Mouse (Mus musculus) heart, embryonic 14.5 days (tissue): Measurements from ENCODE around the gene Mvb12b. TPM values are rescaled to one million over a fixed set of nuclear protein-coding genes. Genes with fewer than 3 reads are reported as not detected.

Experiments used
- ATAC-seq: fragments of 200-750 bp; cut with Nextera tagmentation; 2 replicates; pipeline ENCODE4 v1.8.0; 2017; ENCODE audit warnings: low read depth, moderate TSS enrichment; ENCODE audit not compliant: insufficient number of reproducible peaks, insufficient read depth, low FRiP score
- H3K27ac ChIP-seq, 2 experiments: fragments of 200-500 bp in 1 of 2; fragments of 300-500 bp in 1 of 2; sonication (generic) in 1 of 2; replicated peaks in 1 of 2; 2 replicates each; pipeline ENCODE4 v1.5.1; 2012 to 2014; ENCODE audit warnings: low read depth in 2 of 2, low read length in 2 of 2, control low read depth in 1 of 2, mild to moderate bottlenecking in 1 of 2, mixed read lengths in 1 of 2; ENCODE audit not compliant: control insufficient read depth in 1 of 2, insufficient read depth in 1 of 2
- H3K27me3 ChIP-seq: fragments of 300-500 bp; sonication (generic); 2 replicates; pipeline ENCODE4 v1.6.1; 2014; ENCODE audit warnings: mild to moderate bottlenecking, low read length, control low read depth; ENCODE audit not compliant: control insufficient read depth, insufficient read depth
- H3K36me3 ChIP-seq: fragments of 300-500 bp; sonication (generic); 2 replicates; pipeline ENCODE4 v1.6.1; 2014; ENCODE audit warnings: mild to moderate bottlenecking, control low read depth, low read length, mixed read lengths; ENCODE audit not compliant: control insufficient read depth, insufficient read depth
- H3K4me1 ChIP-seq, 2 experiments: fragments of 200-500 bp in 1 of 2; fragments of 300-500 bp in 1 of 2; sonication (generic) in 1 of 2; 2 replicates each; pipeline ENCODE4 v1.6.1; 2012 to 2014; ENCODE audit warnings: low read length in 2 of 2, control low read depth in 1 of 2, mixed read lengths in 1 of 2; ENCODE audit not compliant: control insufficient read depth in 2 of 2, insufficient read depth in 2 of 2
- H3K4me2 ChIP-seq: fragments of 300-500 bp; sonication (generic); 2 replicates; pipeline ENCODE4 v1.6.1; 2014; ENCODE audit warnings: mild to moderate bottlenecking, low read length
- H3K4me3 ChIP-seq, 2 experiments: fragments of 200-500 bp in 1 of 2; fragments of 300-500 bp in 1 of 2; sonication (generic) in 1 of 2; 2 replicates each; pipeline ENCODE4 v1.5.1; 2012 to 2014; ENCODE audit warnings: low read length in 2 of 2, mild to moderate bottlenecking in 2 of 2, control low read depth in 1 of 2, low read depth in 1 of 2, moderate library complexity in 1 of 2; ENCODE audit not compliant: control insufficient read depth in 1 of 2, insufficient read depth in 1 of 2
- H3K9ac ChIP-seq: fragments of 300-500 bp; sonication (generic); 2 replicates; pipeline ENCODE4 v1.6.1; 2014; ENCODE audit warnings: mild to moderate bottlenecking, low read length
- H3K9me3 ChIP-seq: fragments of 300-500 bp; sonication (generic); 2 replicates; pipeline ENCODE4 v1.6.1; 2016; ENCODE audit warnings: low read length, control low read depth; ENCODE audit not compliant: control insufficient read depth
- WGBS: fragments of 180-500 bp; shearing (Covaris S2); extraction: QIAGEN DNeasy Blood & Tissue Kit; methylation state at CpG from one replicate; pipeline ENCODE4 v1.1.7; 2014; 5-methylcytosine and 5-hydroxymethylcytosine counted together
- polyA plus RNA-seq: library from polyadenylated mRNA; unstranded; fragments of >200 nt; fragmentation: Nextera tagmentation; extraction: Ambion mirVana; gene quantifications from 2 replicates; pipeline ENCODE4 v1.2.1, GENCODE M21; 2014

Gene Mvb12b
- polyA plus RNA-seq, 1 experiment from 2014 or later, result 10.4 TPM

DNA sequence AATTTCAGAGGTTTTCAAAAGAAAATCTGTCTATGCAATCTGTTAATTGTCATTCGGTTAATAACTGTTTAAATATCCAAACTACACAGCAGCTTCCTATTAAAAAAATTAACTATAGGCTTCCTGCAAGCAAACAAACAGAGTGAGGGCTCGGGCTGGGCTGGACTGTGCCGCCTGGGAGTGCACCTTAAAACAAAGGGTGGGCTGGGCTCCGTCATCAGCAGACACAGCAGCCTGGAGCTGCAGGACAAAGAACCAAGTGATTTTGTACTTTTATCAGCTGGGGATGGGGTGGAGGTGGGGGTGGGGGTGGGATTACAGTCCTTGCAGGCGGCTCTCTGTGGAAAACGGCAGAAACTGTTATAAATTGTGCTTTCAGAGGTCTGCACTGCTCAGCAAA, 98.5 kb downstream of the Mvb12b start:
- Histone ChIP-seq H3K9me3 (no peaks in the 10 kb centered on the region), H3K4me1 (peaks cover 4% of the 10 kb centered on the region in 2 experiments; a peak in 1 of 4 replicates), H3K9ac (no peak overlapping the region), H3K27ac (no peak overlapping the region), H3K4me2 (no peak overlapping the region), H3K27me3 (no peaks in the 10 kb centered on the region), H3K36me3 (0 out of 2 replicates have a peak, but pooled peaks cover 4% of the 10 kb centered on the region), H3K4me3 (no peak overlapping the region)
- 34% methylated on average over 6 of the region's 6 CpGs for WGBS
- ATAC-seq, result no peak

DNA sequence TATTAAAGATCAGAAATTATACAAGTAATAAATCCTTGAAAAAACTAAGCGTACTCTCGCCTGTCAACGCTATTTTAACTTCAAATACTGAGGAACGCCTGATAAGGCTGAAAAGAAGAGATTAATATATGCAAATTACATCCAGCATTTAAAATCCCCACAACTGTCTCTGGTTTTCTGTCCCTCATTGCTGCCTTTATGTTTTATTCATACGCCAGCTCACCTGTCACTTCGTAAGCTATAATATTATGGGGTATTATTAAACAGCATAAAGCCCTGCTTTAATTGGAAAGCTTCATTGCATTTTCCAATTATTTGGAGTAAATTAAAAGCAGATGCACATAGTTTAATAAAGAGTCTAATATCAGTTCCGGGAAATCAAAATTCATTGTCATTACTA, 98.9 kb downstream of the Mvb12b start:
- 89% methylated on average over 7 of the region's 7 CpGs for WGBS
- Histone ChIP-seq H3K9me3 (no peaks in the 10 kb centered on the region), H3K4me3 (no peak overlapping the region), H3K36me3 (0 out of 2 replicates have a peak, but pooled peaks cover 4% of the 10 kb centered on the region), H3K27me3 (no peaks in the 10 kb centered on the region), H3K4me2 (no peak overlapping the region), H3K27ac (no peak overlapping the region), H3K4me1 (peaks cover 0 to 2% of the 10 kb centered on the region in 2 experiments; a peak in 1 of 4 replicates), H3K9ac (no peak overlapping the region)
- ATAC-seq, result no peak

GRCm38 (mm10) chr2:33788131-33788530, 99.6 kb downstream of the Mvb12b start:
- H3K9me3 ChIP-seq, result no peaks in the 10 kb centered on the region
- no peak overlapping the region for H3K4me2 ChIP-seq
- H3K27ac ChIP-seq, result no peak overlapping the region
- no peaks in the 10 kb centered on the region for H3K27me3 ChIP-seq
- no peak overlapping the region for H3K9ac ChIP-seq
- no peak overlapping the region for H3K4me3 ChIP-seq
- H3K4me1 ChIP-seq, result peaks cover 0 to 2% of the 10 kb centered on the region in 2 experiments; a peak in 1 of 4 replicates
- H3K36me3 ChIP-seq, result 0 out of 2 replicates have a peak, but pooled peaks cover 4% of the 10 kb centered on the region
- no peak for ATAC-seq
- whole genome bisulfite sequencing, result 80% methylated on average over 13 of the region's 13 CpGs

- Histone ChIP-seq H3K4me1 (peaks cover 0 to 2% of the 10 kb centered on the region in 2 experiments; a peak in 1 of 4 replicates), H3K4me2 (no peak overlapping the region), H3K36me3 (0 out of 2 replicates have a peak, but pooled peaks cover 4% of the 10 kb centered on the region), H3K9ac (no peak overlapping the region), H3K27ac (no peak overlapping the region), H3K27me3 (no peaks in the 10 kb centered on the region), H3K4me3 (no peak overlapping the region), H3K9me3 (no peaks in the 10 kb centered on the region)
- ATAC-seq, result no peak
- 86% methylated on average over 6 of the region's 6 CpGs for WGBS
Measured at GRCm38 (mm10) chr2:33786064-33786463, 101.7 kb downstream of the Mvb12b start.

GRCm38 (mm10) chr2:33785596-33785995, 102.2 kb downstream of the Mvb12b start:
- 62% methylated on average over 13 of the region's 13 CpGs for WGBS
- Histone ChIP-seq H3K4me3 (no peak overlapping the region), H3K4me1 (peaks cover 0 to 2% of the 10 kb centered on the region in 2 experiments; a peak in 1 of 4 replicates), H3K27ac (no peak overlapping the region), H3K4me2 (no peak overlapping the region), H3K27me3 (no peaks in the 10 kb centered on the region), H3K9me3 (no peaks in the 10 kb centered on the region), H3K9ac (no peak overlapping the region), H3K36me3 (0 out of 2 replicates have a peak, but pooled peaks cover 4% of the 10 kb centered on the region)
- no peak for ATAC-seq

DNA sequence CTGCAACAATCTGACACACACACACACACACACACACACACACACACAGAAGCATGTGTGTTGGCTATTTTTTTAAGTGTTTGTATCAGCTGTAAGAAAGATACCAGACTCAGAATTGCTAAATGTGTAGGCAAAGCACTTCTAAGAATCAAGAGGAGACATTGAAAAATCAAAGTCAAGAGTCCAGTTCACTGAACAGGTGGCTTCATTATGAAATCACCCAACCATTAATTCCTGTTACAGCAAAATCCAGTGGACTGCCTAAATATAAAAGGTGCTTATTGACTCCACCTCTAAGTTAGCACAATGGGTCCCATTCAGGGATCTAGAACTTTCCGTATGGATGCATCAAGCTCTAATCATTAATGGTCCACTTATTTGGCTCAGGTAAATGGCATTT, 103.0 kb downstream of the Mvb12b start:
- Histone ChIP-seq H3K4me1 (peaks cover 0 to 2% of the 10 kb centered on the region in 2 experiments; a peak in 1 of 4 replicates), H3K4me3 (no peak overlapping the region), H3K27ac (no peak overlapping the region), H3K27me3 (no peaks in the 10 kb centered on the region), H3K9ac (no peak overlapping the region), H3K36me3 (0 out of 2 replicates have a peak, but pooled peaks cover 4% of the 10 kb centered on the region), H3K4me2 (no peak overlapping the region), H3K9me3 (peaks cover 7% of the 10 kb centered on the region)
- 93% methylated on average over 1 of the region's 1 CpGs for WGBS
- ATAC-seq, result no peak

- H3K4me2 ChIP-seq, result no peak overlapping the region
- no peak overlapping the region for H3K4me3 ChIP-seq
- H3K9ac ChIP-seq, result no peak overlapping the region
- ATAC-seq, result no peak
- H3K9me3 ChIP-seq, result peaks cover 20% of the 10 kb centered on the region
- H3K27ac ChIP-seq, result no peak overlapping the region
- 0 out of 4 replicates have a peak, but pooled peaks cover 0 to 2% of the 10 kb centered on the region in 2 experiments for H3K4me1 ChIP-seq
- H3K27me3 ChIP-seq, result no peaks in the 10 kb centered on the region
- 0 out of 2 replicates have a peak, but pooled peaks cover 4% of the 10 kb centered on the region for H3K36me3 ChIP-seq
- 70% methylated on average over 7 of the region's 7 CpGs for WGBS
Measured at GRCm38 (mm10) chr2:33783419-33783818, 104.3 kb downstream of the Mvb12b start.
